Mouse (Mus musculus) myocyte (in vitro differentiated cells): ENCODE results near the gene Ror2.

Experiments used
- E2F4 ChIP-seq: IDR thresholded peaks from one replicate; pipeline ENCODE4 v1.6.1; 2011; ENCODE audit warnings: mild to moderate bottlenecking, control low read depth, moderate library complexity; ENCODE audit not compliant: insufficient read depth
- POLR2A ChIP-seq: IDR thresholded peaks from one replicate; pipeline ENCODE4 v1.6.1; 2011; ENCODE audit warnings: low read depth, mild to moderate bottlenecking, control low read depth, moderate library complexity; ENCODE audit not compliant: insufficient read length
- POLR2AphosphoS2 ChIP-seq: IDR thresholded peaks from one replicate; pipeline ENCODE4 v1.6.1; 2011; ENCODE audit warnings: low read depth, control low read depth; ENCODE audit not compliant: insufficient read length
- SRF ChIP-seq: IDR thresholded peaks from one replicate; pipeline ENCODE4 v1.6.1; 2011; ENCODE audit warnings: low read depth; ENCODE audit not compliant: control insufficient read depth, insufficient read length
- TCF12 ChIP-seq: IDR thresholded peaks from one replicate; pipeline ENCODE4 v1.6.1; 2011; ENCODE audit warnings: mild to moderate bottlenecking, control low read depth; ENCODE audit not compliant: poor library complexity, insufficient read depth, severe bottlenecking
- USF1 ChIP-seq: IDR thresholded peaks from one replicate; pipeline ENCODE4 v1.6.1; 2011; ENCODE audit warnings: low read depth, mild to moderate bottlenecking, control low read depth, moderate library complexity

DNA sequence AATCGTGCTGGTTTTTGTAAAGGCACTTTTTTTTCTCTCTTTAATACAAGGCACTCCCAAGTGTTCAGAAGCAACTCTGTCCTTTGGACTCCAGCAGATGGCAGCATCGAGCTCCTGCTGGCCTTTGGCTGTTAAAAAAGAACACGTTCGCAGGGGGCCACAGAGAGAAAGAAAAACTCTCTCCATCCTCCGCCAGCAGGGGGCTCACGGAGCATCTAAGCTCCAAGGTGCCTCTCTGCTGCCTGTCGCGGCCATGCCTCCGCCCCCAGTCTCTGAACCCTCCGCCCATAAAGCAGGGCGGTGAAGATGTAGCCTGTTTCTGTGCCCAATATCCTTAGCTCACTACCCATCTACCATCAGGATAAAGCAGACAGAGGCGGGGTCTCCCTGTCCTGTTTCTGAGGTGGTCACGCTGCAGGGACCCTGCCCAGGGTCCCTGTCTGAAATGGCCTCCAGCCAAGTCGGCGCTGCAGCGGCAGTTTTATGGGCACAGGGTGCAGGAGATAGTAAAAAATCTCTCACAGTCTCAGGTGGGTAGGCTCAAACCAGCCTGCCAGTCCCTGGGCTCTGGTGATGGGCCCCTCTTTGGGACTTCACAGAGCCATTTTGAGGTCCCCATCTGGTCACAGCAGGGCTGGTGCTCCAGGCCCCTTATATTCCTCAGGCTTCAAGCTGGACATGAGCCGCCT is 176.2 kb downstream of the Ror2 start:
- TF ChIP-seq USF1 (no peak), SRF (no peak), POLR2A (no peak), TCF12 (no peak), POLR2AphosphoS2 (no peak), E2F4 (no peak)
